Mouse (Mus musculus) bone marrow macrophage, adult 2 months (primary cell): ENCODE results near the gene Agap1. TPM values are rescaled to one million over a fixed set of nuclear protein-coding genes. Genes with fewer than 3 reads are reported as not detected.

ENCODE experiments used
- H3K27ac ChIP-seq: 2 replicates; pipeline ENCODE4 v1.5.1; 2012; ENCODE audit warnings: low read depth, low read length; ENCODE audit not compliant: insufficient read depth
- H3K4me1 ChIP-seq: 2 replicates; pipeline ENCODE4 v1.6.1; 2012; ENCODE audit warnings: low read length; ENCODE audit not compliant: control insufficient read depth, insufficient read depth
- H3K4me3 ChIP-seq: 2 replicates; pipeline ENCODE4 v1.5.1; 2012; ENCODE audit warnings: mild to moderate bottlenecking, low read length, moderate library complexity; ENCODE audit not compliant: insufficient read depth
- CTCF ChIP-seq: IDR thresholded peaks from 2 replicates; pipeline ENCODE4 v1.5.1; 2012; ENCODE audit warnings: low read depth, mild to moderate bottlenecking, low read length, moderate library complexity
- POLR2A ChIP-seq: IDR thresholded peaks from 2 replicates; pipeline ENCODE4 v1.6.1; 2012; ENCODE audit warnings: mild to moderate bottlenecking, low read depth, low read length, borderline replicate concordance
- polyA plus RNA-seq: library from polyadenylated mRNA; stranded (reverse); fragments of >200 nt; gene quantifications from 2 replicates; pipeline ENCODE4 v1.2.4, GENCODE M21; 2012; ENCODE audit not compliant: missing spikeins, insufficient read depth, insufficient read length

The Agap1 gene
- polyA plus RNA-seq, 1 experiment, result 14.8 TPM

DNA sequence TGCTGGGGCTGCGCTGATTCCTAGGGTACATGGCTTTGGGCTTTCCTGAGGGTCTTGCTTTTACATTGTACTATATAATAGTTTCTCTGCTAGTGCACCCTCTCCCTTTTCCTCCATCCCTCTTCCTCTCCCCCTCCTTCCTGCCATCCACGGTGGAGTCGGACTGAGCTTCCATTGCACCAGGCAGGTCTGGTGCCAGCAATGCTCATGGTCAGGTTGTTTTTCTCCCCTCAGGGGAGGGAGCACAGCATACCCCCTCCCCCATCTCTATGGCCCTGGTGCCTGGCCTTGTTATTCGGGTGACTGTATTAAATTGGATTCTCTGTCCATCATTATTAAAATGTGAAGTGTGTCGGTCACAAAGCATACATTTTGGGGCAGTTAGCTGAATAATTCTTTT is 259.1 kb downstream of the Agap1 start:
- TF ChIP-seq CTCF, result no peak
- no peak for TF ChIP-seq POLR2A
- Histone ChIP-seq H3K4me1 (no peaks in the 10 kb centered on the region), H3K27ac (no peak overlapping the region), H3K4me3 (no peak overlapping the region)

DNA sequence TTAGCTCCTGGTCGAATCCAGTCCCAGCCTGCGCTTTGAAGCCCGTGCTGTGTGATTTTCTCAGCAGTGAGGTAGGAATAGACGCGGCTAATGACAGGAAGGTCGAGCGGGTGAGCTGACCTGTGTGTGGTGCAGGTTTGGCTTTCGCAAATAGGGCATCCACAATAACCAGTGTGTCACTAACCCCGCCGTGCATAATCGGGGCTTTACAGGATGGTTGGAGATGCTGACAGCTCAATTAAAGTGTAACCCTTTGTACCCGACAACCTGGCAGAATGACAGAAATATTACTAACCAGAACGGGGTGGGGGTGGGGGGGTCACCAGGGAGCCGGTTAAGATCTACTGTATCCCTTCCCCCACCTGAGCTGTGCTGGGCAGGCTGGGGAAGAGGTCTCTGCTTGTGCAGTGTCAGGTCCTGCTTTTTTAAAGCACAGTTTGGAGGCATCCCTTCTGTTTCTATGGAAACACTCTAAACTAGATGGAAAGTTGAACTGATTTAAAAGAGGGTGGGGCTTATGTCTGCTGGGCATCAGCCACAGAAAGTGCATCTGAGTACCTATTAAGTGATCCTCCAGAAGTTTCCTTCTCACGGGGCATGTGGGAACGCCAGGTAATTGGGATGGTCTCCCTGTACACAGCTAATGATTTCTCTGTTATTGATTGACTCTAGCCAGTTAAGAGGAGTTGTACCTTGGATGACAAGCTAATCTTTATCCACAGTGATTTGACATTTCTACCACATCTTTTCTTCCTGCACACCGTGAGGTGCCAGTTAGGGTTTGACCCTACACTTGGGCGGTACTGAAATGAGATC is 259.8 kb downstream of the Agap1 start:
- Histone ChIP-seq H3K4me1 (no peaks in the 10 kb centered on the region), H3K4me3 (no peak overlapping the region), H3K27ac (no peak overlapping the region)
- TF ChIP-seq POLR2A (no peak), CTCF (no peak)

DNA sequence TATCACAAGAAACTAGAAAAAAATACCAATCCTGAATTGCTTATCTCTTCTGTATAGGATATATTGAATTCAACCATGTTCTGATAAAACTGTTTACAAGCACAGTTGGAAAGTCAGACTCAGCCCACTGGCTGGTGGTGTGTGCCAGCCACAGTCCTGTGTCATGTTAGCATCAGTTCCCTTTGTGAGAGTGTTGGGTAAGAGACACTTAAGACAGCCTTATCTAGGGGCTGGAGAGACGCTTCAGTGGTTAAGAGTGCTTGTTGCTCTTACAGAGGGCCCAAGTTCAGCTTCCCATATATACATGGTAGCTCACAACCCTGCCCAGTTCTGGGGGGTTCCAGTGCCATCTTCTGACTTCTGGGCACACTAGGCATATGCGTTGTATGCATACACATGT is 261.6 kb downstream of the Agap1 start:
- Histone ChIP-seq H3K4me3 (no peak overlapping the region), H3K4me1 (no peaks in the 10 kb centered on the region), H3K27ac (no peak overlapping the region)
- TF ChIP-seq CTCF, result no peak
- no peak for TF ChIP-seq POLR2A

DNA sequence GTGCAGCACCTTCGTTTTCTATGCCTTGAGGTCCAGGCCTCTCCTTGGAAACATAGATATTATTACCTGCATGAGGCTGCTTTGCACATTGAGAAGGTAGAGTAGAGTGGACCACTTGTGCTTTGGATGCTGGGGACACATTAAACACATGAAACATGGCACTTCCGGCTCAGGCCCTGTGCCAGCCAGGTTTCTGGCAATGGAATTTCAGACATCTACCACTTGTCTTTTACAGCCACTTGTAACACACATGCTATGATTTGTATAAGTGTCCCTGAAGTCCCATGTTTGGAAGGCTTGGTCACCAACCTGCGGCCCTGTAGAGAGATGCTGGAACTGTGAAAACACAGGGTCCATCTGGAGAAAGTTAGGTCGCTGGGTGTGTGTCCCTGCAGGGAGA is 262.5 kb downstream of the Agap1 start:
- H3K4me3 ChIP-seq, result no peak overlapping the region
- TF ChIP-seq POLR2A (no peak), CTCF (no peak)
- no peak overlapping the region for H3K27ac ChIP-seq

DNA sequence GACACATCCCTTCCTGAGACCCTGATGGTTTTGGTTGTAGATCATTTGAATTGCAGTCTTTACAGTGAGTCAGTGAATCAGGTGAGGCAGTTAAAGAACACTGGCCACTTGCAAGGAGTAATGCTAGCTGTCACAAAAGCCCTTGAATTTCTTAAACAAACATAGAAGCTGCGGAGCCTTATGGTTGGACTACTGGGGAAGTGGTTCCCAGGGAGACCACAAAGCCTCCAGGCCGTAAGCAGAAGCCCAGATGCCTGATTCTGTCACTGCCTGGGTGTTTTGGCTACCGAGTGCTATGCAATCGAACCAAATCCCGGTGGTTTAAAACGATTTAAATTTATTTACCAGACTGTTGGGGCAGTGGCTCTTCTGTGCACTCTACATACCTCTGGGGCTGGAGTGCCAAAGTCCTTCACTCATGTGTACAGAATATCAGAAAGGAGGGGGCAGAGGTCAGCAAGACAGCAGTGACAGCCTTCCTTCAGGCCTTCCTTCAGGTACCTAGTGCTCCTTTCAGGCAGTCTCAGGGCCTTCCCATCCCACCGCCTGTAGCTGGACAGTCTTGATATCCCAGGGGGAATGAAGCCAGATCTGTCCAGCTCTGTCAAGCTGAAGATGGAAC is 264.3 kb downstream of the Agap1 start:
- Histone ChIP-seq H3K4me1 (no peaks in the 10 kb centered on the region), H3K4me3 (no peak overlapping the region), H3K27ac (no peak overlapping the region)
- no peak for TF ChIP-seq CTCF

More for the DNA sequence above, 262.5 kb downstream of the Agap1 start:
- no peaks in the 10 kb centered on the region for H3K4me1 ChIP-seq

DNA sequence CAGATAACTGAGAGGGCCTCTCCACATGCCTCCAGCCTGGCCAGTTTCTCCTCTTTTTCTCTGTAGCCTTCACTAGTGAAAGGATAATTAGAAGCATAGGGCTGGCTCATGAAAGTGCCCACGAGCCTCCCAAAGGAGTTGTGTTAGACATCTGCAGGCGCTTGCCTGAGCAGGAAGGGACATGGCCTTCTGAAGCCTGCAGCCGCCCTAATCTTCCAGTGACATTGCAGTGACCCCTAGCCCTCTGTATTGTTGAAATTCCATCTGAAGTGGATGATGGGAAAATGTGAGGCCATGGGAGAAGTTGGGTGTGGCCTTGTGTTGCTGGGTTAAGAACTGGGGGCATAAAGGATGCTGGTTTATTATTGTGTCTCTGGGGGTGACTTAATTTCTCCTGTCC is 269.5 kb downstream of the Agap1 start:
- H3K4me3 ChIP-seq, result no peak overlapping the region
- no peak overlapping the region for H3K27ac ChIP-seq
- no peak for TF ChIP-seq CTCF
- H3K4me1 ChIP-seq, result no peaks in the 10 kb centered on the region

DNA sequence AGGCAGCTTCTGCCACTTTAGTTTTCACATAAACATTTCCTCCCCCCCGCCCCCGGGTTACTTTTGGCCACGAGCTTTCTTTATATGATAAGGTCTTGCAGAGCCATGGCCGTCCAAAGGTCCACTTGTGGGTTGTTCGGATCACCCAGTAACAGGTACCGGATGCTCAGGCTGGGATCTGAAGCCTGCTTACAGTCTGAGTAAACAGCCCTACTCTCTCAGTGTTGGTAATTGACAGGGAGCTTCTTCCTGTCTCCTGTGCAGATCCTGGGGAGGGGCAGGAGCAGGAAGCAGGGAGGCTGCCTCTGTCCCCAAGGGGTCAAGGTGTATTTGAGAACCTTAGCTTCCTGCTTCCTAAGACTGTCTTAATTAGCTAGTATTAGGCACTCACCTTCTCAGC is 269.9 kb downstream of the Agap1 start:
- no peak for TF ChIP-seq CTCF
- no peak overlapping the region for H3K4me3 ChIP-seq
- H3K4me1 ChIP-seq, result no peaks in the 10 kb centered on the region
- no peak overlapping the region for H3K27ac ChIP-seq

DNA sequence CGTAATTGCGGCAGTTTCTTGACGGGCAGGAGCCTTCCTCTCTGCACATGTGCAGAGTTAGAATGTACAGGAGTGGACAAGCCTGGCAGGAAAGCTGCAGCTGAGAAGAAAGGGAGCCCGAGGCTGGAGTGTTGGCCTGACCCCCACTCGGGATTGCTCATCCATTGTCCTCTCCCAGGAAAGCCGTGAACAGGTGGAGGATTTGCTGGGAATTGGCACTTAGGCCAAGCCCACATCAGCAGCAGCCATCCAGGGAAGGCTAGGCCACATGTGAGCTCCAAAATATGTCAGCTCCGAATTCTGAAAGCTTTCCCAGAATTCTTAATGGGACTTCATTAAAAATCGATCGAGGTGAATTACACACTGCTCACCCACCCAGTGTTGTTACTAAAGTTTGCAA is 270.4 kb downstream of the Agap1 start:
- Histone ChIP-seq H3K27ac (no peak overlapping the region), H3K4me3 (no peak overlapping the region), H3K4me1 (no peaks in the 10 kb centered on the region)
- TF ChIP-seq POLR2A (no peak), CTCF (no peak)

DNA sequence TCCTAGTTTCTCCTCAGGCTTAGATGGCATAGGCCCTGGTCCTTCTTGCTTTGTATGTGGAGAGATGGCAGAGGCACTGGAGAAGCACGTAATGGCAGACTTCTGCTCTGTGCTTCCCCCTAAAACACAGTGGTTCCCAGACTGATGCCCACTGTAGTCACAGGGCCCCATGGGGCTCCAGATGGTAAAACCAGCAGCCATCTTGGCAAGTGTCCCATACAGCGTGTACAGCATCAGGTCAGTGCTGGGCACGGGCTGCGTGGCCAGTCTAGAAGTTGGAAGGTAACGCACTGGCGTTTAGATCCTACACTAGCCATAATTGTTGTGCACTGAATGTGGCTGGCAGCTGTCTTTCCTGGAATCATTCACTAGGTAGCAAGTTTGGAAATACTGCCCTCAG is 273.9 kb downstream of the Agap1 start:
- H3K4me1 ChIP-seq, result no peaks in the 10 kb centered on the region; the same call in 1 of the 2 replicates
- no peak overlapping the region for H3K4me3 ChIP-seq
- H3K27ac ChIP-seq, result no peak overlapping the region
- no peak for TF ChIP-seq CTCF
- TF ChIP-seq POLR2A, result no peak

DNA sequence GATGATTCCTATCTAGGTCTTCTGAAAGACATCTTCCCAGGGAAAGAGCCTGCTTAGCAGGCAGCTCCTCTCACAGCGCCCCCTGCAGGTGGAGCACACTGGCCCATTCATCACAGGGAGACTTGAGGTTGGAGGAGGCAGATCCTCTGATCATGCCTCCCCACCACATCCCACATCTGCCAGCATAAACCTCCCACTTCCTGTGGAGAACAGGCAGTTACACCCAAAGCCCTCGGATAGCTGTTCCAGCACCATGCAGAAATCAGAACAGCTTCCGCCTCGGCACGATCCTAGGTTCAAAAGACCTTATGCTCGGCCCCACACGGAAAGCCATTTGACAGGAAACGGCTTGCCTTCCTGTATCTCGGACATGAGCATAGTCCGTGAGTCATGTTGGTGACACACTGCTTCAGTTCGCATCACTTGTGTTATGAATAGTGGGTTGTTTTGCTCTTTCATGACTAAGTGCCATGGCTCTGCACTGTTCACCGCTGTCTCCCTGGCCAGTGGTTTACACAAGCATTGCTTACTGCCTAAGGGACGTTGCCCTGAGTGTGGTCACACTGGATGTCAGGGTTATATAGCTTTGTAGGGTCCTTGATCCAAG is 276.1 kb downstream of the Agap1 start:
- H3K27ac ChIP-seq, result no peak overlapping the region; the same call in 1 of the 2 replicates
- H3K4me3 ChIP-seq, result no peak overlapping the region
- peaks cover 4% of the 10 kb centered on the region for H3K4me1 ChIP-seq
- TF ChIP-seq CTCF, result peak; percentile 44; the same call in 1 of the 2 replicates
- TF ChIP-seq POLR2A, result no peak
